Mouse (Mus musculus) cerebellum, adult 11 months (tissue): ENCODE measurements around the gene Olfr1411.

Source experiments
- DNase-seq: peaks from one replicate; pipeline ENCODE4 v3.0.0; 2022

The Olfr1411 gene

DNA sequence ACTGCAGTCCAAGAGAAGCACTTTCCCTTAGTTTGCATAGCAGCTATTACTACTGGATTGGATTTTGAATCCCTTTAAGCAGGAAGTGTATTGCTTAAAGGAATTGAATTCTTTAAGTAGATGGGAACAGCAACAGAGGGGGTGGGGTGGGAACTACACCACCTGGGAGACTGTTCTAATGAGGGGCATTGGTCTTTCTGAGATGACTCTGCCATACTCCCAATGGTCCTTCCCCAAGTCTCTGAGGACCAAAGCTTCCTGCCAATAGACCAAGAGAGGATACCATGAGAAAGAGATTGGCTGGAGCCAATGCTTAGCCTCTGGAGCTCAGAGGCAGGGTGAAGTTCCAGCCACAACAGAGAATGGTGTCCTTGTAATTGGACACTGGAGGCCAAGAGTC lies at the start of gene Olfr1411:
Olfr1411 (plus strand) TSS at position 301 of the 400 bp plus-strand sequence.
- DNase-seq, result no peak

DNA sequence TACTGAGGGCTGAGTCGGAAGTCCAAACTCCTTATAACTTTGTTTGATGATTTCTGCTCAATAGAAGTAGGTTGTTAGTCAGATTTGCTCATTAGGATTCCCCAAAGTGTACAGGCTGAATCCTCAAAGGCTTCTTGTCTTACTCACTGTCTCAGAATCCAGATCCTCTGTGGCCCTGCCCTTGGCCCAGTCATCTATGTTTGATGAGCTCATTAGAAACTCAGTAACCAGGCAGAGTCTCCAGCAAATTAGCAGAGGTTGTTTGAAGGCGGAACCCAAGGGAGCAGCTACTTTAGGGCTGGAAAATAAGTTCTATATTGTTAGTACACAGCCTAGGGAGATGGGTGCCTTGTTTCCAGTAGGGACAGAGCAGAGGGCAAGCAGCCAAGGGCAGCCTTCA lies 48.3 kb upstream of the Olfr1411 start:
- DNase-seq, result no peak

DNA sequence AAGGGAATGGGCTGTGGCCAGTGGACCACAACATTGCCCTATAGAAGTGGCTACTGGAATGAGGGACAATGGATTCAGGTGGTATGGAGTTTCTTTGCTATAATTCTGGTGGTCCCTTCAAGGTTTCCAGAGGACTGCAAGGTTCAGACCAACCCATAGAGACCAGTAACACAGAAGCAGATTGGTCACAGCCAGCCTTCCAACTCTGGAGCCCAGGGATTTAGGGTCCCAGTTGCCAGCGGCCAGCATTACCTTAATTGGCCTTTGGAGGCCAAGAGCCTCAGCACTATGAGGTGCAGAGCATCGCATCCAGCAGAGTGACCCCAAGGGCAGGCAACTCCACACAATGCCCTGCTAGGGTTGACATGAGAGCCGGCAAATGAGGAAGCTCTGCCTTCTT lies 23.2 kb upstream of the Olfr1411 start, which contains the start of gene Olfr1413:
Olfr1413 (plus strand) TSS at position 301 of the 400 bp plus-strand sequence.
- DNase-seq, result no peak

DNA sequence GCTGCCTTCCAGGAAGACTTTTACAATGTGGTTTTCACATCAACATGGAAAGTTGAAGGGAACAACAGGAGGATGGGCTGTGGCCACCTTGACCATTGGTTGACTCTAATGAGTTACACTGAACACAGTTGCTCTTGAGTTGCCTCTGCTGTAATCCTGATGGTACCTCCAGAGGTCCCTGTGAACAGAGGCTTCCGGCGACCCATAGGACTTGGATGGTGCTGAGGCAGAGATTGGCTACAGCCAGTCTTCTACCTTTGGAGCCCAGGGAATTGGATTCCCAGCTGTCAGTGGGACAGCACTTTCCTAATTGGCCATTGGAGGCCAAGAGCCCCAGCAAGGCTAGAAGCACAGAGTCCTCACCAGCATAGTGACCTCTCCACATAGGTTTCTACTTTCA lies 8.7 kb upstream of the Olfr1411 start, which contains the start of gene Olfr1412:
Olfr1412 (plus strand) TSS at position 301 of the 400 bp plus-strand sequence.
- DNase-seq, result no peak

DNA sequence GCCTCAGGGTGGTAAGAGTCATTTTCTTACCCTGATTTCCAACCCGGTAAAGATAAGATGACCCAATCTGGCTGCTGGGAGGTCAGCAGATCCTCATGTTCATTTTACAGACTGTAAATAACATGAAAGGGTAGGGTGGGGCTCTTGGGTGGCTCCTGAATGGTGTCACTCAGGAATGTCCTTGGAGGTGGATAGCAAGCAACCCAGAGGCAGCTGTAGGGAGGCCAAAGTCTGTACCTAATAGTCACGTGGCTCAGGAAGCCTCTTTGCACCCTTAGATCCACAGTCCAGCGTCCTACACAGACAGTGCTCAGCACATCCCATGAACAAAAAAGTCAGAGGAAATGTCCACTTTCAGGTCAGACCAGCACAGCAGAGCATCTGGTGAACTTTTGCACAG lies 1.8 kb downstream of the Olfr1411 start:
- no peak for DNase-seq

DNA sequence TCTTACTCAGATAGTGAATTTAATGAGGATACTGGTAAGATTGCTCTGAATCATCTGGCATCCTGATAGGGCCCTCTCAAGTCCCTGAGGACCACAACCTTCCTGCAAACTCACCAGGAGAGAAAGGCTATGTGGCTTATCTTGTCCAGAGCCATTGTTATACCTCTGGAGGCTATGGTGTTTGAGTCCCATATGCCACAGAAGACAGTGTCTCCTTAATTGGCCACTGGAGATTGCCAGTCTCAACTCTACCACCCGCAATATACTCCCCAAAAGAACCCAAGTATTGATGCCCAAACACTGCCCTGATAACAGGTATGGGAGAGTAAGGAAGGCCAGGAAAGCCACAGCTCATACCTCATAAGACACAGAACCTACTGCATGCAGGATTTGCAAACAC lies 11.3 kb downstream of the Olfr1411 start, which contains the start of gene Olfr1410:
Olfr1410 (plus strand) TSS at position 301 of the 400 bp plus-strand sequence.
- DNase-seq, result no peak

DNA sequence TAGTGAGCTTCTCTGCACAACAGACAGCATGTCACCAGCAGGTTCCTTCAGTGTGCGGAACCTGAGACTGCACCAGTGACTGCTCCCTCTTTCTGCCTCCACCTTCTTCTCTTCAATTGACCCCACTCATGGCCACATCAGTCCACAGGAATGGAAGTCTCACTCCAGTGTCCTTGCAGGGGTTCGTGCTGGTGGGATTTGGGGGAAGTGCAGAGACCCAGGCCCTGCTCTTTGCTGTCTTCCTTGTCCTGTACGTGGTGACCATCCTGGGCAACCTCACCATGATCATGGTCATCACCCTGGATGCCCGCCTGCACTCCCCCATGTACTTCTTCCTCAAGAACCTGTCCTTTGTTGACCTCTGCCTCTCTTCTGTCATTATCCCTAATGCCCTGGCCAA lies 13.5 kb downstream of the Olfr1411 start:
- no peak for DNase-seq

DNA sequence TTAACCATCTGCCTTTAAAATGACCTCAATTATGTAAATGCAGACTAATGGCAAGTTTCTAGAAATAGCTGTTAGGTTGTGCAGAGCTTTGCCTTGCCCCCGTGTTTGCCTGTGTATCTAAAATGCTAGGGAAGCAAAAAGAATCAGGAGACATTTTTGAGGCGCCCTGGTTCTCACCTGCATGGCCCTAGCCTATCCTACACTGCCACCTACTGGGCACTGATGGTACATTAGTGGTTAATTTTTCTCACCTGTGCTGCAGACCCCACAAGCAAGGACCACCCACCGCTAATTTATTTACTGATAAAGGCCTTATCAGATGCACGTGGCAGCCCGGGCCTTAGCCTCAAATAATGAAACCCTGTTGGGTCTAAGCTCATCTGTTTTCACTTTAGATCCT lies 16.8 kb downstream of the Olfr1411 start:
- peak; percentile 45 for DNase-seq

DNA sequence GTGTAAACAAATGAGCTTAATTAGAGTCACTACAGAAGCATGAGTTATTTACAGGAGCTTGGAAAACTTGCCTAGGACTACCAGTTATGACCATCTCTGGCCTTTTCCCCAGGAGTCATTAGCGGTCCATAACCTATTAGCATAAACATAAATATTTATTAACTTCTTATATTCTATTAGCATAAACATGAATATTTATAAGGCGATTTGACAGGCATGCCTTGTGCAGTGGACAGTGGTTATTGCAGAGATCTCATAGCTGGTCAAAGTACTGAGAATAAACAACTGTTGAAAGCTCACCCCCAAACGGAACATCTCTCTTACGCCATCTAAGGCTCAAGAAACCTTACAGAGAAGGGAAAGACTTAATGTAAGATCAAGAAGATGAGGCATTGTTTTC lies 19.0 kb downstream of the Olfr1411 start:
- no peak for DNase-seq

DNA sequence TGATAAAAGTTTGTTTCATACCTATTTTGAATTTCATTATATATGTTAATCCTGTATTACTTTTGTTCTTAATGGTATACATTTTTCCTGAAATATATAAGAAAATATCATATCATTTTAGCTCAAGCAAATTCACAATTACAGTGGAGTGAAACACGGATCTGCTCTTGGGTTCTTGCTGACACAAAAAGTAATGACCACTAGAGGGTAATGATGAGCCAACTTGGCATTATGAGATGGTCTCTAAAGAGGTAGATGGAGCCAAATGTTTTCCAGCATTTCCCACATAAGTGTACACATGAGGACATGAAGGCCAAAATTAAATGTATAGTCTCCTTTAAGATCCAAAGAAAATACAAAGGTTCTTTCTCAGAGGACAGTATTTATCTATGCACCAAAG lies 20.3 kb downstream of the Olfr1411 start:
- no peak for DNase-seq

DNA sequence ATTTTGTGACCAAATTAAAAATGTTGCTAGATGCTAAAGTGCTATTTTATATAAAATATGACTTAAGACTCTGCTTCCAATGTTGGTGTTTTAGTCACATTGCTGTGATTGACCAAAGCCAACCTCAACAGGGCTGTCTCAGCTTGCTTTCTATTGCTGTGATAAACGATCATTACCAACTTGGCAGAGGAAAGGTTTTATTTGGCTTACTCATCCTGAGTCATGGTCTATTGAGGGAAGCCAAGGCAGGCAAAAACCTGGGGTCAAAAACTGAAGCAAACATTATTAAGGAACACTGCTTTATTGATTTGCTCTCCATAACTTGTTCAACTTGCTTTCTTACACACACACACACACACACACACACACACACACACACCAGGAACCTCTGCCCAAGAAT lies 21.8 kb downstream of the Olfr1411 start:
- no peak for DNase-seq

DNA sequence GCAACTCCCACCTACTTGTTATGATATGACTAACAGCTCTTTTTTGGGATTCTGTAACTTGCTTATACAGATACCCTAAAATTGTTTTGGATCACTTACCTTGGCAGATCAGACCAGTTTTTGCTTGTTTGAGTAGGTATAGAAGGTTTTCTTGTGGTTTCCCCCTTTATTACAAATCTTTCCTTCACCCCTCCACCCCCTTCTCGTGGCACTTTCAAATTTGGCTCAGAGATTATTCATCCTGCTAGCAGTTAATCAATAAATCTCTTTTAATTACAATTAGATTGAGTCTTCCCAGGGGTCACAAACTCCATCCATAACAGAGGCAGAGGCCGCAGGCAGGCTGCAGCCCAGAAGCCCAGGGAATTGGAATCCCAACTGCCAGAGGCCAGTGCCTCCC lies 23.3 kb downstream of the Olfr1411 start, which contains the start of gene Olfr12:
Olfr12 (plus strand) TSS at position 301 of the 400 bp plus-strand sequence.
- no peak for DNase-seq

DNA sequence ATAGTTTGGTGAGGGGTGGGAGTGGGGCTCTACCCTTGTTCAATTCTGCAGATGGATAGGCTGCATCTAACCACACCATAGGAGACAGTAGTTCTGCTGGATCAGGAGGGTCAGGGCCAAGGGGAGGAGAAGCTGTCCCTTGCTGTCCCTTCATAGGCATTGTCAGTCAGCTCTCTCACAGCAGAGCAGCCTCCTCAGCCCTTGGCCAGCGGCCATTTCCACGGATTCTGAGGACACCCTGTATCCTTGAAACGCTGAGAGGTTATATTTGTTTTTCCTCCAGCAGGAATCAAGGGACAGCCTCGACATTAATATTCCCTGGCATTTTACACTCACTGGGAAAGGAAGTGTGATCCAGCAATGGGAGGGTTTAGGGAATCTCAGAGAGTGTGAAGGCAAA lies 24.1 kb downstream of the Olfr1411 start:
- no peak for DNase-seq

DNA sequence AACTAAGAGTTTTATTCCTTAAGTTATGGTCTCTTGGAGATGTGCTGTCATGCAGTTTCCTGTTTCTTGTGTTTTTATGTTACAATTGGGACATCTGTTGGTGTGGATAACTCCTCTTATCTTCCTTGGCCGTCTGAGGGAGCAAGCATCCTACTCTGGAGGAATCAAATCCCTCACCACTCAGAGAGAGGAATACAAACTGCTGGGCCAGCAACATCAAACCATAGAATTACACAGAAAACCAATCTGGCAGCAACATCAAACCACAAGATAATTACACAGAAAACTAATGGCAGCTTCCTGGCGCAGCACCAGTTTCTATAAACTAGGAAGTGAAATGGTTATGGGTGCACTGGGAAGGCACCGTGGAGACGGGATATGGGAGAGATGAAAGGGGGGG lies 34.0 kb downstream of the Olfr1411 start:
- DNase-seq, result no peak

DNA sequence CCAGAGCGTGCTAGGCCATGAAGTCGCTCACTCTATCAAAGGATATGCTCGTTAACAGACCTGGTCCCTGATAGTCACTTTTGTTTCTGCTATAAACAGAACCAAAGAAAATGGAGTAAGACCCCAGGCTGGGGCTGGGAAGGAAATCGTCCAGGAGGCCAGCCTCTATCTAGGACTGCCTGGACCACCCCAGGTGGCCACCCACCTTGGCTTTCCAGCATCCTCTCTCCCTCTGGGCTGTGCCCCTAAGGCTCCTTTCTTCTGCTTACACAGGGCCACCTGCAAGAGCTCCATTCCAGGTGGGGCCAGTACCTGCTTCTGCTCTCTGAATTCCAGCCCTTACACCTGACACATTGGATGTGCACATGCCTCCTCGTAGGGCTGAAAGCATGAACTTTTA lies 38.0 kb downstream of the Olfr1411 start:
- DNase-seq, result no peak

DNA sequence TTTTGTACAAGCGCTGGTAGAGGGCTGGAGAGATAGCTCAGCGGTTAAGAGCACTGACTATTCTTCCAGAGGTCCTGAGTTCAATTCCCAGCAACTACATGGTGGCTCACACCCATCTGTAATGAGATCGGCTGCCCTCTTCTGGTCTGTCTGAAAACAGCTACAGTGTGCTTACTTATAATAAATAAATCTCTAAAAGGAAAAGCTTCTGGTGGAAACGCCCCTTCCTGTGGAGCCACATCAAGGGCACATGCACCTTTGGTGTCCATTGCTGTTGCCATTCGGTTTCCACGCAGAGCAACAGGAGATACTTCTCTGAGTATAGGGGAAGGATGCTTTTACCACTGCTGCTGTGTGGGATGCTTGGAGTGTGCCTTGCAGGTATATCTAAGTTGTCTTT lies 38.7 kb downstream of the Olfr1411 start:
- DNase-seq, result no peak

DNA sequence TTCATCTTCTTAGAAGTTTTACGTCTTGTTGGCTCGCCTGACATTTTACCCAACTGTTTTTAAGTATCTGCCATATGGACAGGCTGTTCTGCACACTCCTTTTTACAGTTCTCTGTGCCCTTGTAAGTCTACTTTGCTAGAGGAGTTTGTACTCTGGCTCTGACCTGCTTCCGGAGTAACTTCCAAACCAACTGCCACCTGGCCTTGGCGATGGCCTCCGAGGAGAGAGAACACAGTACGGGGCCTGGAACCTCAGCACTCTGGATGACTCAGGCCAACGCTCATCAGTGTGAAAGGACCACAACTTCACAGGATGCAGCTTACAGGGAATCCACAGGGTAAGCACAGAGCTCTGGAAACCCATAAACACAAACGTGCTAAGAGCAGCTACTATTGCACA lies 39.5 kb downstream of the Olfr1411 start:
- no peak for DNase-seq

DNA sequence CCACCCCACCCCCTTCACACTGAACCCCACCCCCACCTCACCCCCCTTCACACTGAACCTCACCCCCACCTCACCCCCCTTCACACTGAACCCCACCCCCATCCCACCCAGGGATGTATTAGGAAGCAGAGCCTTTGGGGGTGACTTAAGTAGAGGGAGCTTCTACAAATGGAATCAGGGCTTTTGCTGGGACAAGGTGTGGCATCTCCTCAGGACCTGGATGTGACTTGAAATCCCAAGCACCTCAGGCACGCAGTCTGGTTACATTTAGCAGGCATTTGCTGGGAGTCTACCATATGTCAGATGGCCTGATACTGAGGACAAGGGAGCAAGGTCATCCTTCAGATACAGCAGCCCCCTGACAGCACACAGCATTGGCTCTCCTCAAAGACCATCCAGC lies 40.4 kb downstream of the Olfr1411 start:
- no peak for DNase-seq

DNA sequence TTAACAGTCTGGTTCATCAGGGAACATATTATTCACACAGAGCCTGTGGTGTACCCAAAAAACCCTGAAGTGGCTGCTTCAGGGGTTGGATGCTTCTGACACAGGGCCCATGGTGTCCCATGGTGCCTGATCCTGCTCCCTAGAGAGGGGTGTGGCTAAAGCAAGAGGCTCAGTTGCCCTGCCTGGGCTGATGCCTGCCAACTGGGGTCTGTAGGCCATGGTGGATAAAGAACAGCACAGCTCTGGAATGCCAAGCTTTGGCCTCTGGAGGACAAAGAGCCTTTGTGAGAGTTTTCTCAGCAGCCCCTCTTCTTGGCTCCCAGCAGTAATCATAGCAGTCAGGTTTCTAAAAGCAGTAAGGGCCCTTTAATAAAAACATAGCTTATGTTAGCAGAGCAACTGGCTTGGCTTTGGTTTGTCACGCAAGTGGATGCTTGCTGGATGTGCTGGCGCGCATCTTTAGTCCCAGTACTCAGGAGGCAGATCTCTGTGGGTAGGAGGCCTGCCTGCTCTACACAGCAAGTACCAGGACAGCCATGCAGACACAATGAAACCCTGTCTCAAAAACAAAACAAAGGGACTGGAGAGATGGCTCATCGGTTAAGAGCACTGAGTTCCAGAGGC lies 40.9 kb downstream of the Olfr1411 start:
- DNase-seq, result no peak

DNA sequence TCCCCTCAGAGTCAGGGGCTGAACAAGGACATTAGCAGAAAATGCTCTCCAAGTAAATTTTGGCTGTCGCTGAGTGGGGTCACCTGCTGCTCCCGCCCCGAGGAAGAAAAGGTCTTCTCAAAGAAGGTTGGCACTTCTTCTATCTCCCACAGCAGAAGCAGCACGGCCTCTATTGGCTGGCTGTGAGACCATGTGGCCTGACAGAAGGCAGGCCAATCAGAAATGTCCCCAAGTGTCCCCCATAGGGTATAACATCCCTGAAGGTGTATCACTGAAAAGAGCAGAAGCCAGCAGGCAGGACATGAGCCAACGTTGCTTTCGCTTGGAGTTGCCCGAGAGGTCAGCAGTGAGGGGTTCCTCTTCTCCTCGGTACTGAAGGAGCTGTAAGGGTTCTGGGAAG lies 41.8 kb downstream of the Olfr1411 start:
- DNase-seq, result no peak

DNA sequence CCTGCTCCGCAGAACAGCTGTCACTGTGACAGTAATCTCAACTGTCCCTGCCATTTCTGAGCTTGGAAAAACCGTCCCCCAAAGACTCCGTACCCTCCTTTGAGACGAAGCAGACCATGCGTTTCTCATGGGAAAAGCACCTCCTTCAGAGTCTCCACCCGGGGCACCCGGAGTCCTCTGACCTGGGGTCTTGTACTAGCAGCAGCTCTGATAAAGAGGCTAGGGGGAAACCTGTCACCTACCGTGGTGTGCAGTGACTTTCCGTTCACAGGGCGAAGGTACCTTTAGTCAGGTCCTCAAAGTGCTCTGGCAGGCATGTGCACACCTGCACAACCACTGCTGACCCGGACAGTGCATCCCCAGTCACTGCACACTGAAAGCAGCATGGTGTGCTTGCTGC lies 42.5 kb downstream of the Olfr1411 start:
- DNase-seq, result no peak

DNA sequence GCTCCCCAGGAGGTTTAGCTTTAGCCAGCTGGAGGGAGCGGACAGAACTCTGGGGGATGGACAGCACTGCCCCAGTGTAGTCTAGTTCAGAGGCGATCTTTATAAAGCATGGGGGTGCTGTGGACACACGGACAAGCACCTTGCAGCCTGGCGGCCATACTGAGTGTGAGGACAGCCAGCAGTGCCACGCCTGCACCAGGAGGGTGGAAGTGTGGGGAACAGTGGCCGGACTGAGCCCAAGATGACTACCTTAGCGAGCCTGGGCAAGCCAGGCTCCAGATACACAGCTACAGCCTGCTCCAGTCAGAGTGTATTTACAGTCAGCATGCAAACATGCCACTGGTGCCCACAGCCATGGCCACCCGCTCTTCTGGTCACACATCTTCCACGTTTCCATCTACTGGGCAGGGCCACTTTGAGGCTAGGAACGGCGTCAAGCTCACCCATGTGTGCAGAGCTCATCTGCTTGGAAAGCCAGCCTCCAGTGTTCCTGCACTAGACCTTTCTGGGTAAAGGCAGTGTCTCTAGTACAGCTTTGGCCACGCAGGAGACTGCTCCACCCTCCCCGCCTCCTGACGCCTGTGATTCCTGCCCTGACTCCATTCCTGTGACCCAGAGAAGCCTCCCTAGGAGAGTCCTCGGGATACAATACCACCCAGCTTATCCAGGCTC lies 43.4 kb downstream of the Olfr1411 start:
- DNase-seq, result no peak

DNA sequence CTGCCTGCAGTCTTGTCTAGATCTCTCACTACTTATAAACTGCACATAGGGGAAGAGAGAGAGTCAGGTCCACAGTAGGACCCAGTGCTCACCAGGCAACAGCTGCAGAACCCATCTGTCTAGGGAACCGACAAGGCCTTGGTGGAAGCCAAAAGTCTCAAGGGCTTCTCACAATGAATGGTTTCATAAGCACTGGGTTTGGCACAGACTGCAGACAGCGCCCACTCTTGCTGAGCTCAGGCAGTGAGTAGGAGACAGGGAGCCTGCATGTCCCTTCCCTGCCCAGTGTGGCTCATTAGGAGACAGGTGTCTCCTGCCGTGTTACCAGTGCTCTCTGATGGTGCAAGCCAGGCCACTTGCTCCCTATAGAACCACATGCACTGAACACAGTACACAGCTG lies 44.0 kb downstream of the Olfr1411 start:
- no peak for DNase-seq

DNA sequence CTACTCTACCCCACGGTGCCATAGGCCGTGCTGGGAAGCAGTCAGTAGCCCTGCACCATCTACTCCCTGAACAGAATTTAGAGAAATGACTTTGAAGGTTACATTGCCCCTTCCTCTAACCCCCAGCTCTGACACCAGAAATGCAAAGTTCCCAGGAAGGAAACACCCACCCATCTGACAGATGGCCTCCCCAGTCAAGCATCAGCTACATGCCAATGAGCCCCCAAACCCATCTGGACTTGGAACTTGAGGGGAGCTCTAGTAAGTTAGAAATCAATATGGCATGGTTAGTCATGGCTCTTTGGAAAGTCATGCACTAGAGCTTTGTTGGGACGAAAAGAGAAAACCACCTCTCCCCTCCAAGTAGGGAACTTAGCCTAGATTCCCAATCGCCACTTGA lies 44.5 kb downstream of the Olfr1411 start:
- DNase-seq, result no peak

DNA sequence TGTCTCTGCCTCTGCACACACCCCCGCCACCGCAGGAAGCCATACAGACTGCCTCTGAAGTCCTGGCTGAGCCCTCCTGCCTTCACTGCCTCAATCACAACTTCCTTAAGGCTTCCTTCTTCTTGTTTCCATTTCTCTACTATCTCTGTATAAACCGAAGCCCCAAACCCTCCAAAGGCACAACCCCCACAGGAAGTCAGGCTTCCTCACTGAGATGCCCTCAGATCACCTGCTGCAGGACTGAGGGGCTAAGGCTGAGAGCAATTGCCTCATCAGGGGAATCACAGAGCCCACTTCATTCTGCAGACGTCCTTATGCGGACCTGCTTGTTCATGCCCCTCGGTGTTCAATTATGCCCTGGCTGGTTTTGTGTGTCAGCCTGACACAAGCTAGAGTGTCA lies 46.2 kb downstream of the Olfr1411 start:
- DNase-seq, result no peak
